Mouse (Mus musculus) brain, embryonic 14.5 days (tissue): ENCODE measurements at regions not wholly inside any gene's neighbourhood (a gene's known extent, or its start where the extent isn't known, plus 50 kb on each side); places are given as distances from the start of the nearest gene placed in this dataset.
"Not testable (repeated sequence)": the region's sequence is repeated elsewhere in the genome, so short reads cannot be mapped to it uniquely, and the experiment has no call there.

Experiments used
- DNase-seq: peaks from one replicate; pipeline ENCODE4 v3.0.0-alpha.2; 2011; ENCODE audit warnings: low read depth
- CTCF ChIP-seq: fragments of 200-500 bp; IDR thresholded peaks from 2 replicates; pipeline ENCODE4 v1.5.1; 2012; ENCODE audit warnings: inconsistent platforms, mild to moderate bottlenecking, moderate library complexity, borderline replicate concordance; ENCODE audit not compliant: insufficient read depth, insufficient read length; ENCODE audit errors: extremely low read depth
- POLR2A ChIP-seq: fragments of 200-500 bp; IDR thresholded peaks from 2 replicates; pipeline ENCODE4 v1.6.1; 2012; ENCODE audit warnings: mild to moderate bottlenecking, inconsistent platforms, borderline replicate concordance; ENCODE audit not compliant: poor library complexity, insufficient read depth, insufficient read length, severe bottlenecking; ENCODE audit errors: extremely low read depth

DNA sequence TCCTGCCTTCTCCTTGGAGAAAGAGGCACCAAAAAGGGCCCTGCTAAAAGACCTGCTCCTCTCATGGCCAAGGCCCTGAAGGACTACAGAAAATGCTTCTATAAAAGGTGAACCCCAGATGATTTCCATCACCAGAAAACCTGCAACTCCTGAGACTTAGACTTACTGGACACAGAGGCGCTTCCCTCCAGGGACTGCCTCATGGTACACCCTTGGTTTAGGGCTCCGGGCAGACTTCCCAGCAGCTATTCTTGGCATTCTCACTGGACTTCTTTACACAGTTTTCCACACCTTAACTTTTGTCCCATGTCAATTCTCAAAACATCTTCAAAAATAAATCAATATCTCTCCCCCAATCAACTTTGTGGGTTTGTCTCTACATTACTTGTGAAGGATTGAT is 393.2 kb downstream of the Gpm6a start:
- DNase-seq: peak; percentile 14

GRCm38 (mm10) chr8:55359851-55360250 is 405.2 kb downstream of the Gpm6a start:
- not testable (repeated sequence) for DNase-seq

GRCm38 (mm10) chr8:55367431-55367830 is 412.8 kb downstream of the Gpm6a start:
- DNase-seq: not testable (repeated sequence)

- TF ChIP-seq POLR2A: no peak
- TF ChIP-seq CTCF: no peak
- no peak for DNase-seq
Observed at GRCm38 (mm10) chr8:55397046-55397445, 442.4 kb downstream of the Gpm6a start.

- peak; percentile 35 for DNase-seq
Observed at GRCm38 (mm10) chr8:55398331-55398730, 443.7 kb downstream of the Gpm6a start.

GRCm38 (mm10) chr8:55400412-55400811 is 445.8 kb downstream of the Gpm6a start:
- no peak for DNase-seq
- TF ChIP-seq POLR2A (no peak), CTCF (no peak)

More at GRCm38 (mm10) chr8:55398331-55398730, 443.7 kb downstream of the Gpm6a start:
- TF ChIP-seq POLR2A (no peak), CTCF (peak; percentile 39; the same call in 1 of the 2 replicates)

DNA sequence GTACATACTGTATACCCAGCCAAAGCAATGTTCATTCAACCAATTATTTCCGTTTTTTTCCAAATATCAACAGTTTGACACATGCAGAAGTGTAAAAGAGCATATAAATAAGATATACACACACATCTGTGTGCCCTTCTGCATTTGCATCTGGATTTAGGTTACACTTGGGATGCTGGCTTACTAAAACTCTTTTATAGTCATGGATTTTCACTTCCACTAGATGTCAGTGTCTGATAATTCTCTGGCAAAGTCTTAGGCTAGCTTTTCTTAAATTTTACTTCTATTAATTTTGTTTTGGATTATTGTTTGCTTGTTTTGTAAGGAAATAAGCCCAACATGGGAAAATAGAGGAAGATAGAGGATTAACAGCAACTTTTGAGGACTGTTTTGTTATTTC is 452.3 kb downstream of the Gpm6a start:
- DNase-seq: not testable (repeated sequence)
